Mouse (Mus musculus): Measurements from ENCODE around the gene Rtn4rl2.

Rtn4rl2 gene

GRCm38 (mm10) chr2:84885084-84886055, 1.1 kb downstream of the Rtn4rl2 start:
- no peak for DNase-seq (ENCODE audit: low spot score)

GRCm38 (mm10) chr2:84884611-84885010, 1.9 kb downstream of the Rtn4rl2 start:
- DNase-seq (ENCODE audit: low spot score), result no peak

- DNase-seq (ENCODE audit: low spot score), result no peak
These were observed 2.6 kb downstream of the Rtn4rl2 start for GRCm38 (mm10) chr2:84883942-84884341.

GRCm38 (mm10) chr2:84883530-84883929, 3.0 kb downstream of the Rtn4rl2 start:
- DNase-seq (ENCODE audit: low spot score), result no peak

- no peak for DNase-seq (ENCODE audit: low spot score)
These were observed 3.4 kb downstream of the Rtn4rl2 start for GRCm38 (mm10) chr2:84883084-84883483.

- DNase-seq (ENCODE audit: low spot score), result no peak
These were observed 3.9 kb downstream of the Rtn4rl2 start for GRCm38 (mm10) chr2:84882606-84883005.

GRCm38 (mm10) chr2:84880590-84880989, 5.9 kb downstream of the Rtn4rl2 start:
- DNase-seq (ENCODE audit: low spot score), result no peak

GRCm38 (mm10) chr2:84875842-84876241, 10.7 kb downstream of the Rtn4rl2 start:
- no peak for DNase-seq (ENCODE audit: low spot score)

- no peak for DNase-seq (ENCODE audit: low spot score)
These were observed 14.3 kb downstream of the Rtn4rl2 start for GRCm38 (mm10) chr2:84872105-84872716.

- DNase-seq (ENCODE audit: low spot score), result peak; percentile 66
These were observed 15.8 kb downstream of the Rtn4rl2 start for GRCm38 (mm10) chr2:84870623-84871160.

GRCm38 (mm10) chr2:84868977-84869376, 17.5 kb downstream of the Rtn4rl2 start:
- no peak for DNase-seq (ENCODE audit: low spot score)

GRCm38 (mm10) chr2:84868521-84868943, 18.0 kb downstream of the Rtn4rl2 start:
- DNase-seq (ENCODE audit: low spot score), result peak; percentile 84

GRCm38 (mm10) chr2:84865616-84866571, 20.6 kb downstream of the Rtn4rl2 start:
- peak; percentile 49 for DNase-seq (ENCODE audit: low spot score)

GRCm38 (mm10) chr2:84862231-84862630, 24.3 kb downstream of the Rtn4rl2 start:
- no peak for DNase-seq (ENCODE audit: low spot score)

GRCm38 (mm10) chr2:84861430-84861829, 25.1 kb downstream of the Rtn4rl2 start:
- no peak for DNase-seq (ENCODE audit: low spot score)

- no peak for DNase-seq (ENCODE audit: low spot score)
These were observed 26.3 kb downstream of the Rtn4rl2 start for GRCm38 (mm10) chr2:84859991-84860780.

- DNase-seq (ENCODE audit: low spot score), result no peak
These were observed 28.0 kb downstream of the Rtn4rl2 start for GRCm38 (mm10) chr2:84858551-84858950.

- peak; percentile 35 for DNase-seq (ENCODE audit: low spot score)
These were observed 30.8 kb downstream of the Rtn4rl2 start for GRCm38 (mm10) chr2:84855732-84856131.

- no peak for DNase-seq (ENCODE audit: low spot score)
These were observed 35.1 kb downstream of the Rtn4rl2 start for GRCm38 (mm10) chr2:84851130-84852040.

All from c-Kit-positive CD71-positive TER-119-positive erythroid progenitor cells, embryonic 14.5 days (primary cell).